Mouse (Mus musculus) limb, embryonic 14.5 days (tissue): ENCODE measurements around the gene Sarm1. TPM values are rescaled to one million over a fixed set of nuclear protein-coding genes. Genes with fewer than 3 reads are reported as not detected.
A peak's percentile ranks its signal among the peaks of the same experiment; 100 is the strongest.

Experiments
- ATAC-seq: fragments of 200-750 bp; cut with Nextera tagmentation; 2 replicates; pipeline ENCODE4 v1.8.0; 2017; ENCODE audit warnings: low read depth, moderate number of reproducible peaks, moderate TSS enrichment; ENCODE audit not compliant: low FRiP score
- DNase-seq: peaks from one replicate; pipeline ENCODE4 v3.0.0-alpha.2; 2015; ENCODE audit warnings: low spot score
- H3K27ac ChIP-seq: fragments of 300-500 bp; sonication (generic); replicated peaks from 2 replicates; pipeline ENCODE4 v1.5.1; 2014; ENCODE audit warnings: low read depth, mild to moderate bottlenecking, low read length, moderate library complexity, mixed read lengths
- H3K27me3 ChIP-seq: fragments of 300-500 bp; sonication (generic); 2 replicates; pipeline ENCODE4 v1.6.1; 2014; ENCODE audit warnings: low read length, mixed read lengths; ENCODE audit not compliant: control insufficient read depth, insufficient read depth
- H3K36me3 ChIP-seq: fragments of 300-500 bp; sonication (generic); 2 replicates; pipeline ENCODE4 v1.6.1; 2014; ENCODE audit warnings: mild to moderate bottlenecking, low read length, moderate library complexity, mixed read lengths; ENCODE audit not compliant: control insufficient read depth, insufficient read depth
- H3K4me1 ChIP-seq: fragments of 300-500 bp; sonication (generic); 2 replicates; pipeline ENCODE4 v1.6.1; 2014; ENCODE audit warnings: antibody characterized with exemption, low read length, mixed read lengths; ENCODE audit not compliant: control insufficient read depth, insufficient read depth
- H3K4me2 ChIP-seq: fragments of 300-500 bp; sonication (generic); replicated peaks from 2 replicates; pipeline ENCODE4 v1.6.1; 2014; ENCODE audit warnings: low read depth, mild to moderate bottlenecking, low read length, moderate library complexity; ENCODE audit not compliant: severe bottlenecking
- H3K4me3 ChIP-seq: fragments of 300-500 bp; sonication (generic); replicated peaks from 2 replicates; pipeline ENCODE4 v1.5.1; 2014; ENCODE audit warnings: low read length
- H3K9ac ChIP-seq: fragments of 300-500 bp; sonication (generic); 2 replicates; pipeline ENCODE4 v1.6.1; 2014; ENCODE audit warnings: mild to moderate bottlenecking, low read depth, low read length, moderate library complexity; ENCODE audit not compliant: severe bottlenecking
- H3K9me3 ChIP-seq: fragments of 300-500 bp; sonication (generic); 2 replicates; pipeline ENCODE4 v1.6.1; 2016; ENCODE audit warnings: low read length; ENCODE audit not compliant: control insufficient read depth
- POLR2A ChIP-seq: fragments of 200-500 bp; IDR thresholded peaks from 2 replicates; pipeline ENCODE4 v1.8.0; 2012; ENCODE audit warnings: inconsistent platforms, mild to moderate bottlenecking, moderate library complexity, borderline replicate concordance; ENCODE audit not compliant: insufficient read depth, insufficient read length; ENCODE audit errors: extremely low read depth
- WGBS: fragments of 180-500 bp; shearing (Covaris S2); extraction: QIAGEN DNeasy Blood & Tissue Kit; methylation state at CpG from one replicate; pipeline ENCODE4 v1.1.7; 2014; 5-methylcytosine and 5-hydroxymethylcytosine counted together
- polyA plus RNA-seq, 2 experiments: library from polyadenylated mRNA; depleted of rRNA in 1 of 2; stranded (reverse) in 1 of 2; unstranded in 1 of 2; fragments of >200 nt; fragmentation: Nextera tagmentation in 1 of 2; extraction: Ambion mirVana in 1 of 2; gene quantifications; 2 replicates each; pipeline versions ENCODE4 v1.2.1 to v1.2.3; 2012 to 2014

Gene Sarm1
- polyA plus RNA-seq, 2 experiments: 1.7 to 2.1 TPM

GRCm38 (mm10) chr11:78475289-78475688, 22.3 kb downstream of the Sarm1 start:
- H3K27ac ChIP-seq: no peak overlapping the region
- H3K4me3 ChIP-seq: no peak overlapping the region
- H3K36me3 ChIP-seq: 0 out of 2 replicates have a peak, but pooled peaks cover 5% of the 10 kb centered on the region
- no peaks in the 10 kb centered on the region for H3K9me3 ChIP-seq
- H3K9ac ChIP-seq: no peak overlapping the region
- no peaks in the 10 kb centered on the region for H3K27me3 ChIP-seq
- H3K4me2 ChIP-seq: no peak overlapping the region
- no peak for TF ChIP-seq POLR2A
- no peak for DNase-seq
- ATAC-seq: no peak
- no peaks in the 10 kb centered on the region for H3K4me1 ChIP-seq
- WGBS: 66% methylated on average over 3 of the region's 3 CpGs

DNA sequence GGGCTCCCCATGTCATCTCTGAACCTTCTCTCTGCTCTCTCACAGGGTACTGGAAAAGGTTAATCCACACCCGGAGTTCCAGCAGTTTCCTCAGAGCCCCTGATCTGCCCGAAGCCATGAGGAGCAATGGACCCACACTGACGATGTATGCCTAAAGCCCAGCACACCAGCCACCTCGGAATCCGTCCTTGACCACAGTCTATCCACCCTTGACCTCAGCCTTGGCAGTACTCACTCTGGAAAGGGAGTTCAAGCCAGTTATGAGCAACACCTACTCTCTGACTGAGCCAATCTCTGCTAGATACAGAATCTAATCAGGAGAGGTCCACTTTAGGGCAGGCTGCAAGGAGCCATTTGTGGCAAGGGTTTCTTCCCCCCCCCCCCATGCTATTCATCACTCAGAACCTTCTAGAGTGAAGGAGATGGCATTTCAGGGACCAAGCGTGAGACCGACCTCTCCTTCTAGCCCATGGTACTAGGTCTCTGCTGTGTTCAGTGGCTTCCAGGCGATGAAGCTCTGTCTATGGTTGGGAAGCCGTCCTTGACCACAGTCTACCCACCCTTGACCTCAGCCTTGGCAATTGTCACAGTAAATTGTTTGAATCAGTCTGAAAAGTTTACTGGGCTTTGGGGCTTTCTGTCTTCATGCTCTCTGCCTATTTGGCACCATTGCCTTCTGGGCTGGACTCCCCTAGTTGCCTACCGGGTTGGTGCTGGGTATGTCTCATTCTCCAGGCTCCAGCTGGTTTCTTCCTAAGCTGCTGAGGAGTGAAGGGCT, 26.0 kb downstream of the Sarm1 start:
- H3K4me3 ChIP-seq: no peak overlapping the region
- H3K9ac ChIP-seq: no peak overlapping the region
- no peak for TF ChIP-seq POLR2A
- ATAC-seq (no peak), DNase-seq (no peak)
- no peak overlapping the region for H3K27ac ChIP-seq
- WGBS: 90% methylated on average over 10 of the region's 10 CpGs
- 0 out of 2 replicates have a peak, but pooled peaks cover 5% of the 10 kb centered on the region for H3K36me3 ChIP-seq
- H3K4me1 ChIP-seq: peaks cover 6% of the 10 kb centered on the region
- H3K27me3 ChIP-seq: no peaks in the 10 kb centered on the region
- no peaks in the 10 kb centered on the region for H3K9me3 ChIP-seq
- no peak overlapping the region for H3K4me2 ChIP-seq

DNA sequence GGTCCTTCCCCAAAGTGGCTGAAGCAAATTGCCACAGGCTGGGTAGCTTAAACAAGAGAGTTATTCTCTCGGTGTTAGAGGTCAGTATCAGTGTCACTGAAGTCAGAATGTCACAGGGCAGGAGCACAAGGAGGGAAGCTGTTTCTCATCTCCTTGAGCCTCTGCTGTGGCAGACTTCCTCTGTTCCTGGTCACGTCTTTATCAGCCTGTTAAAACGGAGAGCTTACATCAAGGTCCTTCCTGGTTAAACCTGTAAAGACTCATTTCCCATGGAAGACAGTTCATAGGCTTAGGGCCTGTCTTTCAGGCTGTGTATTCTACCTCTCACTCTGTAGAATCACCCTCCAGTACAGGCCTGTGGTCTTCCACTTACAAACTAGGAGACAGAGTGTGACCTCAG, 29.6 kb downstream of the Sarm1 start:
- no peak overlapping the region for H3K27ac ChIP-seq
- WGBS: 56% methylated on average over 3 of the region's 3 CpGs
- ATAC-seq: no peak

GRCm38 (mm10) chr11:78467515-78467914, 30.0 kb downstream of the Sarm1 start:
- no peak for TF ChIP-seq POLR2A
- Histone ChIP-seq H3K27ac (no peak overlapping the region), H3K9ac (no peak overlapping the region), H3K36me3 (0 out of 2 replicates have a peak, but pooled peaks cover 5% of the 10 kb centered on the region), H3K4me3 (no peak overlapping the region), H3K27me3 (no peaks in the 10 kb centered on the region), H3K4me2 (no peak overlapping the region), H3K9me3 (no peaks in the 10 kb centered on the region), H3K4me1 (peaks cover 13% of the 10 kb centered on the region)
- DNase-seq: no peak
- WGBS: 81% methylated on average over 7 of the region's 7 CpGs
- no peak for ATAC-seq

More for the DNA sequence above, 29.6 kb downstream of the Sarm1 start:
- H3K9ac ChIP-seq: no peak overlapping the region
- peaks cover 13% of the 10 kb centered on the region for H3K4me1 ChIP-seq
- H3K27me3 ChIP-seq: no peaks in the 10 kb centered on the region
- TF ChIP-seq POLR2A: no peak
- 0 out of 2 replicates have a peak, but pooled peaks cover 5% of the 10 kb centered on the region for H3K36me3 ChIP-seq
- DNase-seq: no peak
- H3K9me3 ChIP-seq: no peaks in the 10 kb centered on the region
- H3K4me3 ChIP-seq: no peak overlapping the region
- no peak overlapping the region for H3K4me2 ChIP-seq

DNA sequence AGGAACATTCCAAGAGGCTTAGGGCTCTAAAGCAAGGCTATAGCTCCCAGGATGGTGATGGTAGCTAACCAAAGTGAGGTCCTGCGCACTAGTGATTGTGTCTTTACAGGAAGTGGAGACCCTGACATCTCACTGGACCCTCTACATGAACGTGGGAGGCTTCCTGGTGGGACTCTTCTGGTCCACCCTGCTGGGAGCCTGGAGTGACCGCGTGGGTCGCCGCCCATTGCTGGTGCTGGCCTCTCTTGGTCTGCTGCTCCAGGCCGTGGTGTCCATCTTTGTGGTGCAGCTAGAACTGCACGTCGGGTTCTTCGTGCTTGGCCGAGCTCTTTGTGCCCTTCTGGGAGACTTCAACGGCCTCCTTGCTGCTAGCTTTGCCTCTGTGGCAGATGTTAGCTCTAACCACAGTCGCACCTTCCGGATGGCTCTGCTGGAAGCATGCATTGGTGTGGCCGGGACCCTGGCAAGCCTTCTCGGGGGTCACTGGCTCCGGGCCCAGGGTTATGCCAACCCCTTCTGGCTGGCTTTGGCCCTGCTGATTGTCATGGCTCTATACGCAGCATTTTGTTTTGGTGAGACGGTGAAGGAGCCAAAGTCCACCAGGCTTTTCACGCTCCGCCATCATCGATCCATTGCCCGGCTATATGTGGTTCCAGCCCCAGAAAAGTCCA, 31.2 kb downstream of the Sarm1 start:
- no peaks in the 10 kb centered on the region for H3K27me3 ChIP-seq
- TF ChIP-seq POLR2A: no peak
- 0 out of 2 replicates have a peak, but pooled peaks cover 1% of the 10 kb centered on the region for H3K36me3 ChIP-seq
- ATAC-seq (no peak), DNase-seq (no peak)
- 67% methylated on average over 23 of the region's 23 CpGs for WGBS
- peak overlapping the region; percentile 83; the same call in 1 of the 2 replicates for H3K9ac ChIP-seq
- H3K4me3 ChIP-seq: peak overlapping the region; percentile 70
- peaks cover 13% of the 10 kb centered on the region for H3K4me1 ChIP-seq
- peak overlapping the region; percentile 97 for H3K27ac ChIP-seq
- peak overlapping the region; percentile 83 for H3K4me2 ChIP-seq
- no peaks in the 10 kb centered on the region for H3K9me3 ChIP-seq
